Mouse (Mus musculus) adrenal gland, postnatal 4 days (tissue): ENCODE measurements around the gene Bet1l. TPM values are rescaled to one million over a fixed set of nuclear protein-coding genes. Genes with fewer than 3 reads are reported as not detected.

ENCODE experiments used
- DNase-seq, 2 experiments: peaks; one replicate each; pipeline ENCODE4 v3.0.0; 2021 to 2022; ENCODE audit warnings: low spot score in 2 of 2, mixed read lengths in 2 of 2
- total RNA-seq, 2 experiments: library from RNA; stranded (reverse); gene quantifications; 2 replicates each; pipeline ENCODE4 v1.2.3; 2021

Gene Bet1l
- total RNA-seq, 2 experiments from 2014 or later = 40.2 to 42.9 TPM

DNA sequence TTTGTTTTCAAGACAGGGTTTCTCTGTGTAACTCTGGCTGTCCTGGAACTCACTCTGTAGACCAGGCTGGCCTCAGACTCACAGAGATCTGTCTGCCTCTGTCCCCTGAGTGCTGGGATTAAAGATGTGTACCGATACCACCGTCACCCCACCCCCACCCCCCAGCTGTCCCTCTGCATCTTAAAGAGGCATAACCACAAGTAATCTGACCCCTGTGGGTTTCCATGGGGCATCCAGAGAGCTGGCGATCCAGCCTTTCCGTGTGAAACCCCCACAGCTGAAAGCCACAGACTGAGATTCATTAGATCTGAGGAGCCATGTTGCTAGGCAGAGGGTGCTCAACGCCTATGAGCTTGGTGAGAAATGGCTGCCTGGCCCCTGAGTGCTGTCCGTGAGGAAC lies 2.6 kb upstream of the Bet1l start:
- DNase-seq = no peak

GRCm38 (mm10) chr7:140858746-140859145 lies 1.4 kb upstream of the Bet1l start:
- no peak for DNase-seq

DNA sequence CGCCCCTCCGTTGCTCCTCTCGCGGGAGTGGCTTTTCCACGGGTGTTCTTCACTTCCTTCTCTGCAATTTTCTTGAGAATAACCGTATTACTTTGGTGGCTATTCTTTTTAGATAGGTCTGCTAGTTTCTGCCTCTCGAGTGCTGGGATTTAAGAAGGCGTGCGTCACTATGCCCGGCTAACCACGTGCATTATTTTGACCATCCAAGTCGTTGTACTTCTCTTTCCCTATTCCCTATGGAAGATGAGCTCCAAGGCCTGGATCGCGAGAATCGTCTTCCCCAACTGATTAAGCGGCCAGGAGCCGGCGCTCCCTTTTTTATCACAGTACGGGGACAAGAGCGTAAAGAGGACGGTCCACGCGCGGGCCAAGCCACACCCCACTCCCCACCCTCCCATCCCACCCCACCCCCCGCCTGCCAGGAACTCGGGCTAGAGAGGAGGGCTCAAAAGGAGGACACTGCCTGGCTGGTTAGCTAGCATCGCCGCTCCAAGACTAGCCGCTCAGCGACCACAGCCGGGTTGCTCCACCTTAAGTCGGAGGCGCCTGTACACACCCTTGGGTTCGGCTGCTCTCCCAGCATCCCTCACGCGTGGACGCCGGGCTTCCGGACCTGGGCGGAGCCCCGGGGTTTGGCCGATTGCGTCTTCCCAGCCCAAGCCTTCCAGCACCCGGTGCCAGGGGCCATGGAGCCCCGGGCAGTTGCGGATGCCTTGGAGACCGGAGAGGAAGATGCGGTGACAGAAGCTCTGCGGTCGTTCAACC lies 410 bp downstream of the Bet1l start, which contains the start of gene Ric8a:
Gene Ric8a, plus strand, starts transcription at position 173 of the 765 bp plus-strand sequence.
- peak; percentile 76 to 84 for DNase-seq

- DNase-seq = peak in 1 of 2 experiments; percentile 75
Measured at GRCm38 (mm10) chr7:140855860-140856784, 1.3 kb downstream of the Bet1l start, which contains the start of gene Gm45785. Gene Gm45785 (minus strand): TSS chr7:140856331.

DNA sequence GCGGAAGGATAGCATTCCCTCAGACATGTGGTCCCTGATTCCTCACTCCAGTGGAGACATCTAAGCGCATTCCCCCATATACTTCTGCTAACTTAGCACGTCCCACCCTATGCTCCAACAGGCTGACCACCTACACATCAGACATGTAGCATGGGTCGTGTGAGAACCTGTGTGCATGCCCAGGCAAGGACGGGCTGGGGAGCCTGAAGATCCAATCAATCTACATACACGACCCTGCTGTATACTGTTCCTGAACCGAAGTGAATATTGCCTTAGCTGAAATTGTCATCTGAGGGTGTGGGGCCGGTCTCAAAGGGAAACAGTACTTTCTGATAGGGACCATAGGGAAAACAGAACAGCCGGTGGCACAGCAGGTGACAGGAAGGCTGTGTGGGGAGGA lies 2.2 kb downstream of the Bet1l start:
- no peak for DNase-seq

DNA sequence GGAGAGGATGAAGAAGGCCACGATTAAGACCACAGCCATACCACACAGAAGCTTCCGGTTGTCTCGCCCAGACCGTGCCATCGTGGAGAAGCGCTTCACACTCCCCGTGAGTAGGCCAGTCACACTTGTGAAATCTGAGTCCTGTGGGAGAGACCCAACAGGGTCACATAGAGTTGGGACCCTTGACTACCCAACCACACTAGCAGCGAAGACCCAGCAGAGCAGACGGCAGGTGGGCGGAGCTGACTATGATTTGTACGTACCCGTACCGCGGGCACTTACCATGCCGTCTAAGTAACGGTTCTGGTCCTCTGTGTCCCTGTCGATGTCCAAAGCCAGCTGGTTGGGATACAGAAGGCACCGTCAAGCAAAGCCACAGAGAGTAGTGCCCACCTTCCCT lies 2.9 kb downstream of the Bet1l start:
- DNase-seq = no peak

GRCm38 (mm10) chr7:140853386-140853785 lies 4.0 kb downstream of the Bet1l start:
- no peak for DNase-seq

GRCm38 (mm10) chr7:140851916-140852315 lies 5.5 kb downstream of the Bet1l start:
- no peak for DNase-seq

- no peak for DNase-seq
Measured at GRCm38 (mm10) chr7:140848591-140848990, 8.8 kb downstream of the Bet1l start.

GRCm38 (mm10) chr7:140847755-140848580 lies 9.4 kb downstream of the Bet1l start, which contains the start of gene Odf3:
Gene Odf3 (plus strand): TSS chr7:140847805.
- peak in 1 of 2 experiments; percentile 62 for DNase-seq

DNA sequence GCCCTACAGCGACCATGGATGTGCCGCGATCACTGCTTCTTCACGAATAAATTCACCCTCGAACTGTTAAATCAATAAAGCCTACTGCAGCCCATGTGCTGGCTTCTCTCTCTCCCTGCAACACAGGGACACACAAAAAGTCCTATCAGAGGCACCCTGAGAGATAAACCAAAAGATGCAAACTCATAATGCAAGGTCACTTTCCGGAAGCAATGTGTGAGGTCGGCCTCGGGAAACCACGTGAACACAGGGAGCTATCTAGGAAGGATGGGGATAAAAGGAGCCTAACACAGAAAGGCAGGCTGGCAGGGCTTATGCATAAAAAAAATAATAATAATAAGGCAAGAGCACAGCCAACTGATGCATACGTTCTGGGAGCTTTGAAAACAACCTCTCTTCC lies 10.7 kb downstream of the Bet1l start:
- no peak for DNase-seq

DNA sequence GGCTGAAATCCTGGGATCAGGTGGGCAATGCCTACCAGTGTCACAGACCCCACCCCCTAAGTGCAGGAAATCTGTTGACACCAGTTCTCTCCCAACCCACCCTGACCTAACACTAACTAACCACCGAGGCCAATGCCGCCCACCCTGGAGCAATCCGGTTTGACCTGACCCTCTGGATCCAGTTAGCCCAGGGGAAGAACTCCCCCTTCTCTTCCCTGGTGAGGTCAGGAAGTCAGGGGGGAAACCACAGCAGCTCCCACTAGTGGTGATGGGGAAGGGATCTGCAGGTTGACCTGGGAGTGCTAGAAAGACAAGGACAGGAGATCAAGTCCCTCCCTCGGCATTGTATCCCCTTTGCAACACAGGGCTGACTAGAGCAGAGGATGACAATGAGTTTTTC lies 11.7 kb downstream of the Bet1l start:
- DNase-seq = no peak

GRCm38 (mm10) chr7:140844905-140845665 lies 12.3 kb downstream of the Bet1l start, which contains the start of gene Scgb1c1:
Gene Scgb1c1 (plus strand): TSS chr7:140845547.
- peak; percentile 85 to 89 for DNase-seq

DNA sequence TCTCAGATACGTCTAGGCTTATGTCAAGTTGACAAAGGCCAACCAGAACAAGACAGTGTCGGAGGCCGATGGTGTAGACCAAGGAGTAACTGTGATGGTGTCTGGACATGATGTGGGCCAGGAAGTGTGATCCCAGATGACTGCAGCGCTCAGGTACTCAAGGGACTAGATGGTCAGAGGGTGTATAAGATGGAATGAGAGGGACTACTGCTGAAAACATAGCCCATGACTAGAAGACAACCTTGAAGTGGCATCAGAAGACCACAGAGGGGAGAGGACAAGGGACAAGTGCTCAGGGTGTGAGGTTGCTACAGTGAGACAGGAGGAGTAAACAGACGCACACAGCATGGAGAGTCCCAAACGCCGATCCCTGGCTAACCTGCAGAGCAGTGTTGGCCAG lies 13.6 kb downstream of the Bet1l start:
- DNase-seq = no peak

DNA sequence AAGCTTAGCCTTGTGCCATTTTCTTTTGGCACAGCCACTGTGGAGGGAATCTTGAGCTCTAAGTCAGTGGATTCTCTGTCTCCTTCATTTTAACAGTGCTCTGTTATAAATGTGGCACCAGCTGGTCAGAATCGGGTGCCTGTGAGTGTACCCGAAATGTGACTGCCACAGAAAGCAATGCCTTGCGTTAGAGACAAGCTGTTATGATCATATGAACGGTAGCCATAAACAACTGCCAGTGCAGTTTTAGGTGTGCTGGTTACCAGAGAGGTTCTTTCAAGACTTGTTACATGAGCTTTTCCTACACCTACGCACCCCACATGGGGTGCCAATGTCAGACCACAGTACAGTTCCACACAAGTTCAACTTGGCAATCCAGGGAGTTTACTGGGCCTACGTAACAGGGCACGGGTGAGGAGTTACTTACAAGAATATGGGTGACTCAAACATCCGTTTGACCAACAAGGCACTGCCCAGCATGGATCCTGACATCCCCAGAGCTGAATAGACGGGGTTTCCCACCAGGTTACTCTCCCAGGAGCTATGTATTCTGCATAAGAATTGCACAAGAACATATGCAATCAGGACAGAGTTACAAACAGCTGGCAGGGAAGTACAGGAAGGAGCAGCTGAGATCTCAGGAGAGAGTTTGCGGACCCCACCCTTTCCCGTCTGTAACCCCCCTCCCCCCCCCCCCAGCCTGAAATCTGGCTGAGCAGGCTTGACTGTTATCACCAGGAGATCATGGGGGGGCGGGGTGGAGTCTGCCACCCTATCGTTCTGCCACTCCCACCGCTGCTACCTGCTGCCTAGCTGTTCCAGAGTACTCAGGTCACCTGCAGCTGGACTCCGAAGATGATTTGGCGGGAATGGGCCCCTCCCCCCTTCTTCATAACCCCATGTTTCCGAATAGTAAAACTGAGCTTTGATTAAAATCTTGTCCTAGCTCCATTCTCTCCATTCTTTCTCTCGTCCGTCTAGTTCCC lies 16.3 kb downstream of the Bet1l start:
- no peak for DNase-seq

GRCm38 (mm10) chr7:140839556-140839955 lies 17.8 kb downstream of the Bet1l start:
- DNase-seq = no peak

DNA sequence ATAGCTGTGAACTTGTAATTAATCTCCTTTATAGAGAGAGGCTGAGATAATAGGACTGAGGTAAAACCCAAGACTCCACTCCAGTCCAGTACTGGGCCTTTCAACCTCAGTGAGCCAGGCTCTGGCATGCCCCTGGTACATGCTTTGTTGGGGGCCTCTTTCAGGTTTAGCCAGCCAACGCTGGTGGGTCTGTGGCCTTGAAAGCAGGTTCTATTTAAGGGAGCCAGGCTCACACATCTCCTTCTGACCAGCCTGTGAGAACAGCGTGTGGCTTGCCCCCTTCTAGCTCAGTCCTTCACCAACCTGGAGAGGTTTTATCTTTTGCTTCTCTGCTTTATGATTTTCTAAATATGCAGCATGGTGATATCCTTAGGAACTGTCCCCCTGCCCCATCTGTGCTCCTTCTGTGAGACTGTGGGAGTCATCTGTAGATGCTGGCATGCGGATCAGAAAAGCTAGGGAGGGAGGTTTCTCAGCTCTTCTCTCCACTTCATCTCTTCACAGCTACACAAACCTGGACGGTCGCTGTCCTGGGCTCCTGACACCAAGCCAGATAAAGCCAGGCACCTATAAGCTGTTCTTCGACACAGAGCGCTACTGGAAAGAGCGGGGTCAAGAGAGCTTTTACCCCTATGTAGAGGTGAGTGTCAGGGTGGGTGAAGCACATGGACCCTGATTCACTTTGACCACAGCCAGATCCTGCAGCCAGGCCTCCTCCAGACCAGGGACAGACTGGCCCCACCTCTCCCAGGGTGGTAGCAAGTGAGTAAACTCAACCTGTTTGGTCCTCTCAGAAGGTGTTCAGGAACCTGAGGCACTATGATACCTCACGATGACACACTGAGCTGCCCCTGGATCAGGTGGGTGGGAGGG lies 20.9 kb downstream of the Bet1l start:
- no peak for DNase-seq

- DNase-seq = no peak
Measured at GRCm38 (mm10) chr7:140835758-140836087, 21.7 kb downstream of the Bet1l start.
